Mouse (Mus musculus) induced T-regulatory cell, adult 2 months (primary cell): Measurements from ENCODE around the gene Scamp4.

Source experiments
- DNase-seq: peaks from one replicate; pipeline ENCODE4 v3.0.0-alpha.2; 2012; ENCODE audit warnings: low read depth

Gene Scamp4

GRCm38 (mm10) chr10:80653156-80653720 lies 50.6 kb downstream of the Scamp4 start:
- no peak for DNase-seq

- peak; percentile 18 for DNase-seq
Measured at GRCm38 (mm10) chr10:80654866-80655265, 52.2 kb downstream of the Scamp4 start.

GRCm38 (mm10) chr10:80655406-80656129 lies 52.9 kb downstream of the Scamp4 start:
- DNase-seq = peak; percentile 16

GRCm38 (mm10) chr10:80656130-80656862 lies 53.6 kb downstream of the Scamp4 start:
- DNase-seq = peak; percentile 98

GRCm38 (mm10) chr10:80656863-80657623 lies 54.4 kb downstream of the Scamp4 start, which contains the start of gene Btbd2:
Btbd2 (minus strand) TSS chr10:80657071.
- peak; percentile 64 for DNase-seq

- peak; percentile 78 for DNase-seq
Measured at GRCm38 (mm10) chr10:80658194-80658840, 55.6 kb downstream of the Scamp4 start.

- DNase-seq = peak; percentile 87
Measured at GRCm38 (mm10) chr10:80658841-80659202, 56.1 kb downstream of the Scamp4 start.

- DNase-seq = peak; percentile 90
Measured at GRCm38 (mm10) chr10:80659213-80659612, 56.5 kb downstream of the Scamp4 start.

- DNase-seq = peak; percentile 91
Measured at GRCm38 (mm10) chr10:80661149-80661548, 58.5 kb downstream of the Scamp4 start.

GRCm38 (mm10) chr10:80663485-80664196 lies 61.0 kb downstream of the Scamp4 start:
- DNase-seq = peak; percentile 65

GRCm38 (mm10) chr10:80664197-80665015 lies 61.7 kb downstream of the Scamp4 start:
- peak; percentile 70 for DNase-seq

GRCm38 (mm10) chr10:80665016-80665380 lies 62.3 kb downstream of the Scamp4 start:
- DNase-seq = peak; percentile 72
